Mouse (Mus musculus): ENCODE measurements around the gene Kremen1.

Gene Kremen1

GRCm38 (mm10) chr11:5215401-5216187, 45.8 kb downstream of the Kremen1 start:
- peak; percentile 41 for DNase-seq

DNA sequence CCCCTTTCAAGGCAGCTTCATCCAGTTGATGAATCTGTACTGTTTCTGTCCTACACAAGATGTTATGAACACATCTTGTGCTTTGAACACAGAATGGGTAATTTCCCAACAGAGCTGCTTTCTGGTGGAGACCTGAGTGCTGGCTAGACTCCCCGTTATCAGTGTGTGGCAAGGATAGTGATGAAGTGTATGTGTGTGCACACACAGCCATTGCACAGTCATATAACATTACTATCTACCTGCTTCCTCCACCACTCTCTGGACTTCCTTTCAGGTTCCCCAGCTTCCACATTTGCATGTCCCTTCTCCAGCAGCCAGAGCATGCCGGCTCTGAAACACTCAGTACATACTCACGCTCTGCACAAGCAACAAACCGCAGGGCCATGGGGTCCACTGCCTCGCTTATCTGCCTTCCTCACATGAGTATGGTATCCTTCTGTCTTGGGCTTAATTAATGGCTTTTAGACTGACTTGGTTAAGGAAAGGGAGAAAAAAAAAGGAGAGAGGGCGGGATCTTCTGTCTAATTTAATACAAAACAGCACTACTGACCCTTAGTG, 46.8 kb downstream of the Kremen1 start:
- no peak for DNase-seq

DNA sequence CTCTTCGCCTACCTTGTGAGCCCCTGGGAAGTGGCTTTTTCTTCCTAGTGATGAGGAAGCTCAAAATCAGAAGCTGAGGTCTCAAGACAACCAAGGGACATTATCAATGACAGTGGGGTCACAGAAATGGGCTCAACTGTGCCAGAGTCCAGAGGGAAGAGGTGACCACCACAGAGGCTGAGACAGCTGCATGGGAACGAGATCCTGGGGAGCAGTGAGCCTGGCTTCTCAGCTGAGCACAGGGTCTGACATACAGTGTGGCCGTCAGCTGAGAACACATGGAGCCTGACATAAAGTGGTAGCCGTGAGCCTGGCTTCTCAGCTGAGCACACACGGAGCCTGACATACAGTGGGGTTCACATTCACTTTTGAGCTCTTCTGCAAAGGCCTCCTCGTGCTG, 58.3 kb downstream of the Kremen1 start:
- no peak for DNase-seq

DNA sequence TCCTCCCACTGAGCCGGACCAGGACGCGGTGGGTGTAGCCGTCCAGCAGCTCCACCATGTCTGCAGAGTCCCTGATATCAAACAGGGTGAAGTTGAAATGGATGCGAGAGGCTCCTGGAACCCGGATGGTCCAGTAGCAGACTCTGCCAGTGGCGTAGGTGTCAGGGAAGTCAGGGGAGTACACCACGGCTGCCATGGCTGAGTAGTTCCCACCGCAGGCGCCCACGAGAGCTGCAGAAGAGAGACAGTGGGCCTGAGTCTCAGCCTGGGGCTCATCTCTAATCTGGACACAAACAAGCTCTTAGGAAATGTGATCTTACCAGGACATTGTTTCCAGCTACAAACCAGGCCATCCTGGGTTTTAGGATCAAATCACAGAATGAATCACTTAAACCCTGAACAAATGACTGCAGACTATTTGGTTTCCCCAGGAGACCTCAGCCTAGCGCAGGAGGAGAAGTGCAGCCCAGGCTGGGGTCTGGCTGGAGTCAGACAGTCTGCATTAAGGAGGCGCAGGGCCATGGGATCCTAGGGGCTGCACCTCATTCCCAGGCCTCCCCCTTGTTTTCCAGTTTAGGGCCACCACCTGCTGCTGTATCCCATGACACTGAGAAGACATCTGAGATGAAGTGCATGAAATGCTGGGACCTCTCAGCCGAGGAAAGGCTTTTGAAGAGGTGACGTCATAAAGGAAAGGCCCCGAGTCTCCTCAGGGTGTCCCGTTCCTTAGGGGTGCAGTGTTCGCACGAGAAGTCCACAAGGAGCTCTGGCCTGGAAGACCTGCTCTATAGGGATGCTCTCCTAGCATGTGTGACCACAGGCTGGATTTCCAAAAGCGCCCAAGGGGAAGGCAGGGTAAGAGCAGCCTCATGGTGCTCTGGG, 59.3 kb downstream of the Kremen1 start:
- DNase-seq = no peak

DNA sequence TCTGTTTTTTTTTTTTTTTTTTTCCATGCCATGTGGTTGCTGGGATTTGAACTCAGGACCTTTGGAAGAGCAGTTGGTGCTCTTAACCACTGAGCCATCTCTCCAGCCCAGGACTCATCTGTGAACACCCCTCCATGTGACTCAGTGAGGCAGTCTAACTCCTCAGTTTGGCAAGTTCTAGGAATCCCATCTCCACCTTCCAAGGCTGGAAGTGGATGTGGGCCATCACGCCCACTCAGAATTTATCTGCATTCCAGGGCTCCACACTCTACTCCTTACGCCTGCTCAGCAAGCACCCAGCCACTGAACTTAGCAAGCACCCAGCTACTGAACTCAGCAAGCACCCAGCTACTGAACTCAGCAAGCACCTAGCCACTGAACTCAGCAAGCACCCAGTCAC, 61.5 kb downstream of the Kremen1 start:
- no peak for DNase-seq

- DNase-seq = no peak
Measured at GRCm38 (mm10) chr11:5197068-5197467, 64.3 kb downstream of the Kremen1 start.

DNA sequence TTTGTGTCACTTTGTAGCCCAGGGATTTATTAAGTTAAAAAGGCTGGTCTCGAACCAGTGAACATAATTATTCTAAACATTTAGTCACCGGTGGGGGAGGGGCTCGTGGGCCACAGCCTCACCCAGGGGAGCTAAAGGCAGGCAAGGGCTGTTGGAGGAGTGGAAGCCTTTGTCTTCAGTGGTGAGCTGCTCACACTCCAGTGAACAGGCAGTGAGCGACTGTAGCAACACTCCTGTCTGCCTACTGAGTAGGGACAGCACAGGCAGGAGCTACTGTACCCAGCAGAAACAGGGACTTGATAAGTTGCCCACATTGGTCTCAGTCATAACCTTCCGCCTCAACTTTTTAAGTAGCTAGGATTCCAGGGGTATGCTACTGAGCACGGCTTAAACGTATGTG, 64.8 kb downstream of the Kremen1 start:
- DNase-seq = no peak

GRCm38 (mm10) chr11:5193576-5193881, 67.8 kb downstream of the Kremen1 start:
- no peak for DNase-seq

GRCm38 (mm10) chr11:5192840-5193575, 68.3 kb downstream of the Kremen1 start:
- DNase-seq = no peak

DNA sequence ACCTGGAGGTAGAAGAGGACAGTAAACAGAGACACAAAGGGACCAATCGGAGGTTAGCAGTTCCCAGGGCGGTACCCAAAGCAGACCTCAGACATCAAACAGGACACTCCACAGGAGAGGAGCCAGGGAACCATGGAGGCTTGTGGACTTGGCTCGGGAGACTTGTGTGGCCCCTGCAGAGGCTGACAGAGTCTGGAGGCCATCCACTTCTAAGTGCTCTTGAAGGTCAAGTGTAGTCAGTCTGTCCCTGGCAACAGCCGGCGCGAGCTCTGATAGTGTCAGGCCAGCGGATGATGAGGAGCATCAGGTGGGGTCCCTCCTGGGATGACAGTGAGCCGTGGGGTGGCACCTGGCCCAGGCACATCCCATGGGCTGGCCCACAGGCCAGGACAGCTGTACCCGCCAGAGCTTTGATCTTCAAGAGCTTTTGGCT, 69.3 kb downstream of the Kremen1 start:
- no peak for DNase-seq

DNA sequence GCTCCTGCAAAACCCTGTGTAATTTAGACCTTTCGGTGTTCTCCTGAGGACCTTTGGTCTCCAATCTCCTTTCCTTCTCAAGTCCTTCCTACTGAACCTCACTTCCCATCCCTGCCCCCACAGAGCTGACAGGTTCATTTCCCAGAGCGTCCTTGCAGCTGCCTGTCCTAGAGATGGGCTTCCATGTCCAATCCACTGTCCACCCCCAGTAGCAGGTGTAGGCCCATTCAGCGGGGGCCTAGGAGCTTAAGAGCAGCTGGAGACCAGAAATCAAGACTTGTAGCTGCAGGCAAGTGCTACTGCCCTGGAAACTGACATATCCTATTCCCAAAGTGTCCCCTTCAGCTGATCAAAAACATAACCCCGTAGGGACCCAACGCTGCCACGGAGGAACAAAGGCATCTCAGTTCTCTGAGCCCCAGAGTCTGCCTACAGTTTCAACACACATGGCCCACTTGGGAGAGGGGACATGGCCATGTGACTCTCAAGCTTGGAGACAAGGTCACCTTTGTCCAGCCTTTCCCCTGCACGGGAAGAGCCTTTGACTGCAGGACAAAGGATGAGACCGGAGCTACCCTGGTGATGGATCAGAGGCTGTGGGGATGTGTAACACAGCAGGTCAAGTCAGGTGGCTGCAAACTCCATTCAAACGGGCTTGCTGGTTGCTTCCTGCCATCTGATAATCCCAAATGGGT, 72.0 kb downstream of the Kremen1 start:
- DNase-seq = no peak

DNA sequence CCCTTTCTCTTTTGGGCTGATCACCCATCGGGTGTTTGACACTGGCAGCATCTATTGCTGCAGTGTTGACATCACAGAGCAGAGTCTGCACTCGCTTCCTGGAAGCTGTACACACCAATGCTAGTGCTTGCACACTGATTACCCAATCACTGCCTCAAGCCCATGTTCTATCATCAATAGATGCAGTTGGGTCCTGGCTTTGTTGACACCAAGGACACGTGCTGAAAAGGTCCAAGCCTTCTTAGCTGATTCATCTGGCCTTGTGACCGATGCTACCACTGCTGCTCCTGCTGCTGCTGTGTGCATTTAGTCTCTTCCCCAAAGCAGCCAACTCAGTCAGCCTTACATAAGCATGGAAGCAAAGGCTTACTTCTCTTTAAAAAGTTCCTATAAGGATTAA, 73.2 kb downstream of the Kremen1 start:
- DNase-seq = no peak

DNA sequence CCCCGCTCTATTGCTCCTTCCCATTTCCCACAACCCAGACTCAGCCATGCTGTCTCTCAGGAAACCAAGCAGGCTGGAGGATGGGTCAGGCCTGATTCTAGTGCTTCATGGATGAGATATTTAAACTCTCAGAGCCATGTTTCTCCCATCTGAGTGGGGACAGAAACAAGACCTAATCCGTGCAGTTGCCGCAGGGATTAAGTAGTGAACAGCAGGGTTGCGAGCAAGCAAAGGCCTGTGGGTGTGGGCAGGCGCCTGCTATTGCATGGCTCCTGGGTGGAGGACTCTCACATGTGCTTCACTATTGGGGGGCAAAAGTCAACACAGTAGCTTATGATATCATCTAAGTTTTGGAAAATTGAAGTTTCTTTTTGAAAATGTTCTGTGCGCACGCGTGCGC, 76.5 kb downstream of the Kremen1 start:
- no peak for DNase-seq

GRCm38 (mm10) chr11:5184250-5184649, 77.1 kb downstream of the Kremen1 start:
- DNase-seq = no peak

DNA sequence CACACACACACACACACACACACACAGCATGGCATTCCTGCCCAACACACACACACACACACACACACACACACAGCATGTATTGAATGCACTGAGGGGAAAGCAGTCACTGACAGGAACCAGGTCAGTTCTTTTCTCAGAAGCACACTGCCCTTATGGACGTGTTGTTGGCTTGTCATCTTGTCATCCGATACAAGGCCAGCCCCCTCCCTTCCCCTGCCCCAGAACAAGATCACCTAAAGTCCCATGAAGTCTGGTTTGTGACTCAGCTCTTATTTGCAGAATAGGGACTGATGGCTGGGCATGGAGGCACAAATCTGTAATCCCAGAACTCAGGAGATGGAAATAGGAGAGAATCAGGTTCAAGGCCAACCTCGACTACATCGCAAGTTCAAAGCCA, 78.5 kb downstream of the Kremen1 start:
- no peak for DNase-seq

DNA sequence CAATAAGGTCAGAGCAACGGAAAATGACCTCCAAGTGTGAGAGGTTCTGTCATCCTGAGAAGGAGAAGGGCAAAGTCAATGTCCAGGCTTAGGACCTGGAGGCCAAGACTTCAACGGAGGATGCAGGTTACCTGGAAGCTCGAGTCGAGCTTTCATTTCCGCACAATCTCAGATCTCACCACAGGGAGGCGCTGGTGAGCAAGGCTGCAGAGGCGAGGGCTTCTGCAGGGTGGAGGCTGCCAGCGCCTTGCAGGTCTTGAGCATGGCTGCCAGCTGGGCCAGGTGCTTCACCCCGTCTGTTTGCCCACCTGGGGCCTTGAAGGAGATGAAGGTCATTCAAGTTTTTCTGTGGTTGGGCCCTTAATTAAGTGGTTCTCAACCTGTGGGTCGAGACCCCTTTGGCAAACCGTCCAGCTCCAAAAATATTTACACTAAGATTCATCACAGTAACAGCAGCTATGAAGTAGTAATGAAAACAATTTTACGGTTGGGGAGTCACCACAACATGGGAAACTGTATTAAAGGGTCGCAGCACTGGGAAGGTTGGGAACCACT, 79.4 kb downstream of the Kremen1 start:
- peak; percentile 90 for DNase-seq

DNA sequence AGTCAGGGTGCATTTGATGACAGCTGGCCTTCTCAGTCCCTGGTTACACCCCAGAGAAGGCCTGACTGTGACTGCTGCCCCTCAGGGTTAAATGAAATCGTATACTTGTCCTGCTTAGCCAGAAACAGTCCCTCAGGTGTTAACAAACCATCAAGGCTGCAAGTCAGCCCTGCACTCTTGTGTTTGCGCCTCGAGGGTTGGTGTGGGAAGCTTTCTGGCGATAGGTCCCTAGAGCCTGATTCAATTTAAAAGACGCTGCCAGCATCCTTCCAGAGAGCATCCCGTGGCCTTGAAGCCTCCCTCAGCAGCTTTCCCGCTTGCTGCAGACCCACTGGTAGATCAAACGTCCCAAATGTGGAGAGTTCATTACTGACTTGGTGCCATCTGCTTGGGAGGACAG, 82.0 kb downstream of the Kremen1 start:
- no peak for DNase-seq

DNA sequence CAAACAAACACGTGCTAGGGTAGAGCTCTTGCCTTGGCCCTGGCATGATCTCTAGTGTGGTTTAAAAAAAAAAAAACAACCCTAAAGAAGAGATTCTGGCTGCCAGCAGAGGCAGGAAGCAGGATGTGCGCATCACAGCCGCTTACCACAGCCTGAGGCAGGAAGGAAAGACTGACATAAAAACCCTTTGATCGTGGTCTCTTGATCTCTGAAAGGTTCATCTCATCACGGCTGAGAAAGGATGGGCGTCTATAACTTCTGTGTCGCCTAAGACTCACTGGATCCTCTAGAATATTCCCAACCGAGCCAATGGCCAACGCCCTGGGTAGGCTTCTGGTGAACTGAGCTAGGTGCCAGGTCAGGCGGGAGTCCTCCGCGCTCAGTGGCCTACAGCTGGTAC, 84.2 kb downstream of the Kremen1 start:
- peak; percentile 70 for DNase-seq

GRCm38 (mm10) chr11:5176685-5177084, 84.7 kb downstream of the Kremen1 start:
- DNase-seq = no peak

DNA sequence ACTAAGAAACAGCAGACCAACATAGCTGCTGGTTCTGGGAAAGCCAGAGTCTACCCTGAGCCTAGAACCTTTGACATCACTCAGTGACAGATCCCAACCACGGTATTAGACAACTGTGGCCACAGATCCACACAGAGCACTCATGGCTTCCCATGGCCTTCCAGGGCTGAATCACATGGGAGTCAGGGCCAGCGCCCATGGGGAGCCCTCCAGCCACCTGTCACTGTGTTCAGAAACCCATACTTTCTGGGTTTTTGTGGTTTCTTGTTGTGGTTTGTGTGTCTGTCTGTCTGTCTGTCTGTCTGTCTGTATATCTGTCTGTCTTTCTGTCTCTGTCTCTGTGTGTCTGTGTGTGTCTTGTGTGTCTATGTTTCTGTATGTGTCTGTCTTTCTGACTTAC, 85.5 kb downstream of the Kremen1 start:
- DNase-seq = no peak

DNA sequence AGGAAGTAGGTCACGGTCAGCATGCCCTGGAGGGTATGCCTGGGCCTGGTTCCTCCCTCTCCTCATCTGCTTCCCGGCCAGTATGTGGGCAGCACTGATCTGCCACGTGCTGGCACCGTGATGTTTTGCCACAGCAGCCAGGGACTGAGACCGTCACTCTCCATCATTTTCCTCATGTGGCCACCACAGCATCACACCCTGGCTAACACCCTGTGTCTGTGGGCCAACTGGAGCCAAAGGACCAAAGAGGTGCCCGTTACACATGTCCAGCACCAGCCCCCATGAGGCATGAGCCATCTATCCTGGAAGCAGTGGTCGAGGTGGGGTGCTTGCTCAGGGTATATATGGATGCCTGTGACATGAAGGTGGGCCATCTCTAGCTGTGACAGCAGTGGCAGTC, 86.2 kb downstream of the Kremen1 start:
- no peak for DNase-seq

DNA sequence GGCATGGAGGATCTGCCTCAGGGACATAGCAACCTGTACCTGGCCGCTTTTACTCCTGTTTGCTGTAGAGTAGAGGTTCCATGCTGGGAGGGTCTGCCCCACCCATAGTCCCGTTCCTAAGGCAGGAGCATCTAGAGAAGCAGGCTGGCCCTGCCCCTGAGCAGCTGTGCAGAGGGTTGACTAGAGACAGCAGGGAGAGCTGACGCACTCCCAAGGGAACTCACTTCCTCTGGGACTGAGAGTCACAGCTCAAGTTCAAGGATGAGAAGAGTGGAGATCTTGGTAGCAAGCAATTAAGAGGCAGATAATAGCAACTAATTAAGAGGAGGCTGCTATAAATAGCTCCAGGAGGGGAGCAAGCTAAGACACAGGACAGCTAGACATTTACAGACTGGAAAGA, 88.5 kb downstream of the Kremen1 start:
- DNase-seq = no peak

All from lung, postnatal 36 days (tissue).